Mouse (Mus musculus): ENCODE data around the gene Ipo9.

Ipo9 gene

DNA sequence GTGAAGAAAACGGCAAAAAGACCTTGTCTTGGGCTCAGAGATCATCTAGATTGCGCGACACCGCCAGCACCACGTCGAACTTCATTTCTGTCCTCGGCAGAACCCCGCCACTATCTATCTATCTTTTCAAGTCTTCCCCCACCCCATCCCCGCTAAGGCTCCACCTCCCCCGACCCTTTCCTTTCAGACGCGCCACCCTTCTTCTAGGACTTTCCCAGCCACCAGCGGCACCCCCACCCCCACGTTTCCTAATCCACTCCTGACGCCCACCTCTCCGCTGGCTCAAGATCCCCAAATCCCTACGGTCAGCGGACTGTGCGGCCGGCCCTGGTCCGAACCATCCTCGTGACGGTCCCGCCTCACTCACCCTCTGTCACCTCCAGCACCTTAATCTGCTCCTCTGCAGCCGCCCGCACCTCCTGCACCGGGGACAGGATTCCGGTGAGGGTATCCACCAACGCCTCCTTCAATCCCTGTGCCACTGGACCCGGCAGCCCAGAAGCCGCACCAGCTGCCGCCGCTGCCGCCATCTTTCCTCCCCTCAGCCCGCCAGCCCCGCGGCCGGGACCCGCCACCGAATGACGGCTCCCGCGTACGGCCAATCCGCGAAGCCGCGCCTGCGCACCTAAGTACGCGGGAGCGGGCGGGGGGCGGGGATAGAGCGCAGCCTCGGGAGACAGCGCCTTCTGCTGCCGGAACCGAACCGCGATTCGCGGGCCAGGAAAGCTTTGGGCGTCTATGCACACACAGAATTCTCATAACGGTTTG is at the start of gene Ipo9:
TSS of gene Ipo9 (minus strand) at position 599 of the 768 bp plus-strand sequence.
- peak; percentile 47 for DNase-seq (ENCODE audit: extremely low read depth, low read depth)

DNA sequence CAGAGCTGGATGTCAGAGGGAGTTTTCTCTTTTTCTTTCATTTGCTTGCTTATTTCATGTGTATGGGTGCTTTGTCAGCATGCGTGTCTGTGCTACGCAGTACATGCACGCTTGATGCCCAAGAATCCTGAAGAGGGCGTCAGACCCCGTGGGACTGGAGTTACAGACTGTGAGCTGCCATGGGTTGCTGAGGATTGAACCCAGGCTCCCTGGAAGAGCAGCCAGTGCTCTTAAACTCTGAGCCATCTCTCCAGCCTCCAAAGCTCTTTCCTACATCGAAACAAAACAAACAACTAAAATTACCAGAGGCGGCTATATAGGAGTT is 45.2 kb upstream of the Ipo9 start:
- no peak for DNase-seq (ENCODE audit: extremely low read depth, low read depth)

DNA sequence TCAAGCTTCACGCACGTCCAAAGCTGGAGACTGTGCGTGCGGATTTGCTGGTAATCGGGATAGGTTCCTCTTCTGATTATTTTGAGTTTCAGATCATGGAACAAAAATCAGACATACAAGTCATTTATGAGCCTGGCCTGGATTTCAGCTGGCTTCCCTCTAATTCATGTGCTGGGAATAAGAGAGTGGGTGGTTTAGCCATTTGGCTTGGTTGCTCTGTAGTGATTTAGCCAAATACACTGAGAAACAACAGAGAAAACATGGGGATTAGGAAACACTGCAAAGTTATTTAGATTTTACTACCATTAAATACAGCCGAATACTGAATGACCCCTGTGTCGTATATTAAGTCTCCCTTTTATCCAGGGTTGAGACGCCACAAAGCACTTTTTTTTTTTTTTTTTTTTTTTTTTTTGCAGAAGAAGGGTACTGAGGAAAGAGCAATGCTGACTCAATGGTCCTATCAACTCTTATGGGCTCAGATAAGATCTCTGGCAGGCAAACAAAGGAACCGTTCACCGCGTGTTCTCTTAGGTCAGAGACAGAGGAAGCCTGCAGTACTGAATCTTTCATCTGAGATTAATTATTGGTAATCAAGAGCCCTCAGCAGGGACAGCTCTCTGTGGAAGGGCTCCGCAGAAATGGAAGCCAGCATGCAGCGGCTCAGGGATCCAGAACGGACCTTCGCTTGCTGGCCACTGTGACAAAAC is 44.7 kb upstream of the Ipo9 start:
- no peak for DNase-seq (ENCODE audit: extremely low read depth, low read depth)

DNA sequence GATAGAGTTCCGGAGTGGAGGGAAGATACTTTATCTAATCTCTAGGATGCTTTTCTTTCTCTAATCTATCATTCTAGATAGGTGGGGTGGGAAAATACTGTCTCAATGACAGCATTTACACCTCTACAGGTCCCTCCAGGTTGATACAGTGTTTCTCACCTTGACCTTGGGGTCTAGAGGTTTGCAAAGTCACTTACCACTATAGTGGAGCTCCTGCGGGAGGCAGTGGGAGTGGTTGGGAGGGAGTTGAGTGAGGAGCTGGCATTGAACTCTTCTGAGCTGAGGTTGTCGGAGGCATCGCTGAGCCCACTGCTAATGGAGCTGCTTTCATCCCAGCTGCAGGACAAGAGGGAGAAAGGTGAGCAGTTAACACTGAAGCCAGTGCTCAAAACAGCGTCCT is 42.2 kb upstream of the Ipo9 start:
- DNase-seq (ENCODE audit: extremely low read depth, low read depth): no peak

DNA sequence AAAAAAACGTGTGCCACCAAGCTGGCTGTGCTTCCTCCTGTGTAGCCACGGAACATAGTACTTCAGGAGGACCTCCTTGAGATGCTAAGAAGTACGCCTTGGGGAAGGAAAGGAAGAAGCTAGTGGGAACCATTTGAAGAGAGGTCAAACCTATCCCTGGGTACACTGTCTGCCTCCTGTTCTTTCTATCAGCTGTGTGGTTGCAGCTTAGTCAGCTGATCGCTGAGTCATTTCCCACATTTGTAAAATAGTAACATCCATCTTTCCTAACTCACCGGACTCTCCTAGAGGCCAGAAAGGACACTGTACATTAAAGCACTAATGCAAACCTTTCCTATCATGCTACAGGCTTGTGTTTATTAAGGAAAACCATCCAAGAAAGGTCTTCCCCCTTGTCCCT is 41.4 kb upstream of the Ipo9 start:
- DNase-seq (ENCODE audit: extremely low read depth, low read depth): no peak

DNA sequence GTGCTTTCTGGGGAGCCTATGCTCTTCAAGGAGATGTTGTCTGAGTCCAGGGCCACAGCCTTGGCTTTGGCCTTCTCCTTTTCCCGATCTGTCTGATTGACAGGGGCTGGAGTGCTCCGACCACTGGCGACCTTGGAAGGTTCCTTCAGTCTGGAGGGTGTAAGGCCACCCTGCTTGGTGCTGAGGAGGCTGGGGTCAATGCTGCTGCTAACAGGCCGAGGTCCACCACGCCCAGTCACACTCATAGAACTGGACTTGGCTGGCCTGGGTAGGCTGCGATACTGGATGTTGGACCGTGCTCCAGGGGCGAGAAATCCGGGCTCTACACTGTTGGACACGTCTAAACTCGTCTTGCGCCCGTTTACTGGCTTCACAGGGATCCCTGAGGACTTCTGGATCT is 40.2 kb upstream of the Ipo9 start:
- no peak for DNase-seq (ENCODE audit: extremely low read depth, low read depth)

DNA sequence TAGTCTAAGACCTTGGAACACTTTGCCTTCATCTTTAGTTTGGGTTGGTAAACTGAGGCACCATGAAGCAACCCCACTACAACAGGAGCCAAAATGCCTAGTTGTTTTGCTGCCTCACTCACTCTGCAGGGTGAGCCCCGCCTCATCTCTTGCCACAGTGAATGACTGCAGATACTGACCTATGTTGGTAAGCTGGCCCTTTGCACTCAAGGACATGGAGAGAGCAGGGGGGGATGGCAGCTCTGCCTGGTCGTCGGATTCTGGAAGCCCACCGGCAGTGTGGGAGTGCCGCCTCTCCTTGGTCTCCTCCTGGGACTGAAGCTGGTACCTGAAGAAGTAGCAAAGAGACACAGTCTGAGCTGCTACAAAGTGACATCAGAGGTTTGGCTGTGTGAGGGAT is 37.2 kb upstream of the Ipo9 start:
- no peak for DNase-seq (ENCODE audit: extremely low read depth, low read depth)

DNA sequence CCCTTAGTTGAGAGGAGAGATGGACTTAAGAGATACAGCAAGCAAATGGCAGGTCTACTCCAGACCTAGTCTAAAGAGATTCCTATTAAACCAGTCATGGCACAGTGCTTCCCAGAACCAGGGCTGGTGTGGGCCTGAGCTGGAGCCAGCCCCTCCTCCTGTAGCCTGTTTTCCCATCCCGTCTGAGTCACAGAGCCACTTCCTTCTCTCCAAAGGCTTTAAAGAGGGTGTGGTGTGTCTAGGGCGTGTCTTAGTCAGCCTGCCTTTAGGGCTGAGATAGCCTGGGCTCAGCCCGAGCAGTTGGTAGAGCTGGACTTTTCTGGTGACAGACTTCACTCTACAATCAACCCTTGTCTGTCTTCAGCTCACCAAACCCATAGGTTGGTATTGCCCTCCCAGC is 36.6 kb upstream of the Ipo9 start:
- DNase-seq (ENCODE audit: extremely low read depth, low read depth): peak; percentile 65

DNA sequence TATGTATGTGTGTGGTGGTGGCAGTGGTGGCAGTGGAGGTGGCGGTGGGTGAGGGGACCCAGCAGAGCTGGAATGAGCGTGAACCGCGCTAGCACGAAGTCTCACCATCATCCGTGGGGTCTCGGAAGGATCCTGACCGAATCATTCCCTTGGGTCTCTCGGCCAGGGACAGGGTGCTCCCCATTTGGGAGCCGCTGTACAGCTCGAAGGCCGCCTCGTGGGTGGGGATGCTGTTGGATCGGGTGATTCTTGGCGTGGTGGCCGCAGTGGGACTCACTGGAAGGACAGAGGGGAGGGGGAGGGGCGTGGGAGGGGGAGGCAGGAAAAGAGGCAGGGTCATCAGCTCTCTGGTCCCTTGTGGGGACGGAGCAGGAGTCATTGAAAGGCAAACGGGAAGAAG is 35.4 kb upstream of the Ipo9 start:
- no peak for DNase-seq (ENCODE audit: extremely low read depth, low read depth)

DNA sequence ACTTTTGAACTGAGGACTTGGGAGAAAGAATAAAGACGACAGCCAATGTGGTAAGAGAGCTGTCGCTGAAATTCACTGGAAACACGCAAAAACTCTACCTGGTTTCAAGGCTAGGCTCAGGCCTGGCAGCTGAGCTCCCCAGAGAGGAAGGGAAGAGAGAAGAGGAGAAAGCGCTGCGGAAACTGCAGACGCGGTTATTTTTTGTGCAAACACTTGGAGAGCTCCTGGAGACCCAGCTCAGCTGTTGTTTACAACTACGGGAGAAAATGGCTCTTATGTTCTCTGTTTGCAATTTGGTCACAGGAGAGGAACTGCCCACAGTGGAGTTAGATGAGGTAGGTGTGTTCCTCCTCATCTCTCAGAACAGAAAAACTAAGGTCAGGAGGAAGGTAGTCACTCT is 32.4 kb upstream of the Ipo9 start:
- no peak for DNase-seq (ENCODE audit: extremely low read depth, low read depth)

DNA sequence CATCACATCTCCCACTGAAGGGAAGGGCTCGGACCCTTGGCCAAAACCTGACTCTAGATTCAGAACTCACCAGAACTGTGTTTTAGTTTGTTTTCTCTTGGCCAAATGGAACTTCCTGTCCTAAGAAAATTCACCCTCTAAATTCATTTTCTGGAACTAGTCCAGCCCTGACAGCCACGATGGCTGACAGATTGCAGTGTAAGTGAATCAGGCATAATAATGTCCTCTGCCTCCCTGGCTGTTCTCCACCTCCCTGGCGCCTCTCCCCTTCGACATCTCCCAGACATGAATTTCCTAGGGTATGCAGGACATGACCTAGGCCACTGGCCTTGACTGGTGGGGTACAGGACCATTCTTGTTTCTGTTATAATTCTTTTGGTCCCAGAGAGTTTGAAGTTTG is 32.0 kb upstream of the Ipo9 start:
- no peak for DNase-seq (ENCODE audit: extremely low read depth, low read depth)

DNA sequence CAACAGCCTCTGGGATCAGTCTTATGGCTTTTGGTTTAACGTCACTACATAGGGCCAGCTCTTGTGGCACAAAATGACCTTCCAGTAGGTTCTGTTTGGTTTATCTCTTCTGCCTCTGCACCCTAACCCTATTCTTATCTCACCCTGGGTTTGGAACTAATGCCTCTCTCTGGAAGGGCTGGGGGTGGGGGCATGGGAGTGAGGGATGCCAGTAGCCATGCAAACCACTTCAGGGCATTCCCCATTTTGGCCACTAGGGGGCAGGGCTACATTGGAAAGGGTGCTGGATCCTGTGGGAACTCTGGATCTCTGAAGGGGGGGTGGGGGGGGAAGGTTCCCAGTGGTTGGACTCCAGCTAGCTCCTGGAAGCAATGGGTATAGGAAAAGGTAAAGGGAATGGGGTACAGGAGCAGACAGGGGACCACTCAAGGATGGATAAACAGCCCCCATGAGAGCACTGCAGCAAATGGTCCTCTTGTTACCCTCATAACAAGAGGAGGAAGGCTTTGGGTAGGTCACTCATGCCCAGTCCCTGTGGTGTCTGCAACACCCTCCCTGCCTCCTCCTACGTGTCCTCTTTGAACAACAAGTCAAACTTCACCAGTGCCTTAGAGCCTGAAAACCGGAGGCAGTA is 30.9 kb upstream of the Ipo9 start:
- no peak for DNase-seq (ENCODE audit: extremely low read depth, low read depth)

DNA sequence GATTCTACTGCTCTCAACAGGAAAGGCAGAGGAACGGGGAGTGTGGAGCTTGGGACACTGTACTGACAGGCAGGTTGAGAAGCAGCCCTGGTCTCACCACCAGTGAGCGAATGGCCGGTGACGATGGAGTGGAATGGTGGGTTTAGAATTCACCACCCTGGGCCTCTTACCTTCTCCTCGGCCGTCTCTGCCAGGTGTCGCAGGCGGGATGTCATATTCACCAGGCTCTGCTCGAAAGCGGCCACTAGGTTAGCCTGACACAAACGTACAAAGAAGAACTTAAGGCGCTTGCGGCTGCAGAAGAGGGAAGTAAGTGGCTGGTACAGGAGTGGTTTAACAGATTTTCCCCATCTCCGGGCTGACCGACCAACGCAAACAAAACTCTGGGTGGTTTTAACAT is 30.2 kb upstream of the Ipo9 start:
- DNase-seq (ENCODE audit: extremely low read depth, low read depth): no peak

DNA sequence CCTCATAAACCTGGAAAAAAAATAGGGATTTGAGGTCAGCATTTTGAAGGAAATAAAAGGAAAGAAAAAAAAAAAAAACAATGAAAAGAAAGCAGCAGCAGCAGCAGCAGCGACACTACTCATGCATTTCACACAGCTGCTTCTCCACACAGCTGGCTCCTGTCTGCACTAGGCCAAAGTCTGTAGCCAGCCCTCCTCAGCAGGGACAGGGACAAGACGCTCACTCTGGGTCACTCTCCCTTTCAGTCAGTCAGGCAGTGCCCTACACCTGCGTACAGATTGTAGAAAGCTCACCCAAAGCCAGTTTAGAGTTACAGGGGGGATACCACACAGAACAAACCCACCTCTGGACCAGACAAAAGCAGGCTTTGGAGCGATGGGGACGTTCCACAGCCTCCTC is 27.6 kb upstream of the Ipo9 start:
- no peak for DNase-seq (ENCODE audit: extremely low read depth, low read depth)

DNA sequence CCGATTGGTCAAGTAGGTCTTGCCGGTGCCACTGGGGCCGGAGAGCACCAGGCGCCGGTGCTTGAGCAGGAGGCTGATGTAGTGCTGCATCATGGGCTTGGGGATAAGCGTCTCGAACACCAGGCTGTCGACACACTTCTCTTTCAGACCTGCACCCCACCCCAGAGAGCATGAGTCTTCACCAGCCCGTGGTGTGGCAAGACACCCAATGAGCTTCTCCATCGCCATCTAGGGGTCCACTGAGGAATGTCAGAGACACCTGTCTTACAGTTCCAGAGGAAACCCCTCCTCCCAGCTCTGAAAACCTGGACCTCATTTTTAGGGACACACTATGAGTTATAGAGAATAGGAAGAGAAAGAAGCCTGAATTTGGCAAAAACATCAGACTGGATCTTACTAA is 22.0 kb upstream of the Ipo9 start:
- DNase-seq (ENCODE audit: extremely low read depth, low read depth): no peak

DNA sequence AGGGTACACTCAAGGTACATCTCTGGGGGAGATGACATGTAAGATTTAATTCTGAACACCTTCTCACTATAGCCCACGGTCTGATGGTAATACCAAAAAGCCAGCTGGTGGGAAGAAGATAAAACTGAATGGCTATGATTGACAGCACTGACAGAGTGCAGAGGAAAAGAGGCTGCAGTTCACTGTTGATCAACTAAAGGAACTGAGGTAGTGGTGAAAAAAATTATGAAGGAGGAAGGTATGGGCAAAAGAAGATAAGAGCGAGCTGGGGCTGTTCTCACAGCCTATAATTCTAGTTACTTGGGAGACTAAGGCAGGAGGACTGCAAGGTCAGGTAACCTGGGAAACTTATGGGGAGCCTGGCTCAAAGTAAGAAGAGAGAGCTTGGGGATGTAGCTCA is 21.1 kb upstream of the Ipo9 start:
- DNase-seq (ENCODE audit: extremely low read depth, low read depth): peak; percentile 70

DNA sequence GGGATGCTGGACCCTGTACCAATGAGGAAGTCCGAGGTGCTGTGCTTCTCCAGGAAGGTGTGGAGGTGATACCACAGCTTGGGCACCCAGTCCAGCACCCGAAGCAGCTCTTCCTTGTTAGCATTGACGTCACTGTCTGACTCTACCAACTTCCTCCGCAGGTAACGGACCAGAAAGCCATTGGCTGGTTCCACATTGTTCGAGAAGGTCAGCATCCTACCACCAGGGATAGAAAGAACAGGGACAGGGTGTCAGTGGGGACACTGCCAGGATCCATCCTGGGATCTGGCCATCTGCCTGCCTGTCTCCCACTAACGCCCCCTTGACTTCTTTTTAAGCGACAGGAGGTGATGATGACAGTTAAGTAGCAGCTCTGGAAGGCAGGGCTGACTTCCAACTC is 19.6 kb upstream of the Ipo9 start:
- no peak for DNase-seq (ENCODE audit: extremely low read depth, low read depth)

DNA sequence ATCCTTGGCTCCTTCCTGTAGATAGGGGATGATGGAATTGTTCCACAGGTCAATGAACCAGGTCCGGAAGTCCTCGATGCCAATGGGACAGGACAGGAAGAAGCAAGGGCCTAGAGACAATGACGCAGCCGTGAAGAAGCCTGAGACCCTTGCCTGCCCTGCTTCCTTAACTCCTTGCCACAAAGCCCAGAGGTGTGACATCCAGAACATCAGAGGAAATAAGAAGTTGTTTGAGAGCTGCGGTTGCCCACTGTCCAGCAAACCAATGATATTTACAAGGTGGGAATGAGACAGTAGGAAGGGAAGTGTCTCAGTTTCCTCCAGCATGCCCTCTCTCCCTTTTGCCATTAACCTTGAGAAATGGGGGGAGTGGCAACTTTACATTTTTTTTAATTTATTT is 18.6 kb upstream of the Ipo9 start:
- DNase-seq (ENCODE audit: extremely low read depth, low read depth): no peak

DNA sequence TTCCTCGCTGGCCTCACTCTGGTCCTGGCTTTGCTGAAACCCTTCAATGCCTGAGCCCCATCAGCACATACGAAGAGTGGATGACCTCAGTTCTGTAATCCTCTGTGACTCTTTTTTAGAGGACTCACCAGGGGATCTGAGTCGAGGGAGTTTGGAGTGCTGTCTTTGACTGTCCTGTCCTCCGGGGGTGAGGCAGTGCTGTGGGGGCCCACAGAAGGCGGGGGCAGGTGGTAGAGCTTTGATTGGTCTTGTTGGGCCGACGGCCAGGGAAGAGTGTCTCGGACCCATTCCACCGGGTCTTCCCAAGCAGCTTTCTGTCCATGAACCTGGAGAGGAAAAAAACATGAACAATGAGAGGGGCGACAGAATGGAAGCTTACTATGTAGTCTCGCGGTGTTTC is 13.2 kb upstream of the Ipo9 start:
- no peak for DNase-seq (ENCODE audit: extremely low read depth, low read depth)

DNA sequence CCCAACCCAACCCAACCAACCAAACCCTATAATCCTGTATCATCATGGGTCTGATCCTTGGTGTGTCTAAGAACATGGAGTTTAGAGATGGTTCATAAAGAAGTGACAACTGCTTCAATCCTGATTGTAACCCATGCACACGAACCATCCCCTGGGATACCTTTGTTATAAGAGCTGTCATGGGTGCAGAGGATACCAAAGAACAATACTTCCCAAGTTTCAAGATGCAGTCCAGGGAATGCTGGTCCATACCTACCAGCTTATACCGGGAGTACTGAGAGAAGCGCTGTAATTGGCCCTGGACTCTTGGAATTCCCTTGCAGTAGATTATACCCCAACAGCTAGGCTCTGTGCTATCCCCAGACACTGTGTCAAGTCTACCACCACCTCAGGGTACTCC is 11.6 kb upstream of the Ipo9 start:
- no peak for DNase-seq (ENCODE audit: extremely low read depth, low read depth)

DNA sequence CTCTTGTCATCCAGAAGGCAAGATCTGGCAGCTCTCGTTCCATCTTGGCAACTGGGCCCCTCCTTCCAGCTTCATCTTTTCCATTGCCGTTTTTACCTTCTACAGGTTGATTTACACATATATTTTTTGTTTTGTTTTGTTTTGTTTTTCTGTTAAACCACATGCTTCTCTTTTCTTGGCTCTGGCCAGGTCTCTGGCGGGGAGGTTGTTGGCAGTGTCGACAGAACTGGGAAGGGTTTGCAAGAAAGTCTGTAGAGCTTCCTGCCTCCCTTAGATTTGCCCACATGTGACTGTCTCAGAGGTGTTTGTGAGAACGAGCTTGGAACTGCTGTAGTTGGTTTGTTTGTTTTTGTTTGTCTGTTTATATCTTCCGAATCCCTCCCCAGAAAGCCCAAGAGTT is 10.7 kb upstream of the Ipo9 start:
- DNase-seq (ENCODE audit: extremely low read depth, low read depth): no peak

DNA sequence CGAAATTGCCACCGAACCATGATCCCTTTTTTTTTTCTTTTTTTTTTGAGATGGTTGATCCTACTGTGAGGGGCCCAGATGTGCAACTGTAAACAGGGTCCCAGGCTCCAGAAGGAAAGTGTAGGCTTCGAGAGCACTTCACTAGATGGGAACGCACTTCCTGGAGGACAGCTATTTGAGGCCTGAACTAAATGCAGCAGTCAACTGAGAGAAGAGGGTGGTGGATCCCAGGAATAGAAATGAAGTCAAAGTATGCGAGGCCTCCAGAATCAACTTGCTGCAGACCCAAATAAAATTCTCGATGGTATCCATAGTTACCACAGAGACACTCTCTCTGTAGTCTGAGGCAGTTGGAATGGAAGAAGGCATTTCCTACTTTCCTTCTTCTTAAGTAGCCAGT is 8.5 kb upstream of the Ipo9 start:
- DNase-seq (ENCODE audit: extremely low read depth, low read depth): no peak

DNA sequence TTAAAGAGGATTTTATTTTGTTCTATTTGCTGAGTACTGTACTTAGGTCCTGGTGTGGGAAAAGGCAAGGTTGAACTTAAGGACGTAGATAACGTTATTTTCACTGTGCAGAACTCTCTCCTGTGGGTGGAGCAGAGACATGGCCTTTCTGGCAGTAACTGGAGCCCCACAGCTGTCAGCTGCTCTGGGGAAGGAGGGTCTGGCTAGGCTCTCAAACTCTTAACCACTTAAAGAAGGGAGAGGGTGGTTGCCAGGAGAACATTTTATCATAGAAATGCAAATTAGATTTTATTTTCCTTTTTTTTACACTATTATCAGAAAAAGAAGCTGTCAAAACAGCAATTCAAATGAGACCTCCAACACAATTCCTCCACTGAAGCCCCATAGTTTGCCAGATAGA is 5.5 kb upstream of the Ipo9 start:
- DNase-seq (ENCODE audit: extremely low read depth, low read depth): no peak

Measured in MEL-GATA-1-ER (cell line).